Mouse (Mus musculus) embryonic facial prominence, embryonic 11.5 days (tissue): Measurements from ENCODE around the gene Apoc4. TPM values are rescaled to one million over a fixed set of nuclear protein-coding genes. Genes with fewer than 3 reads are reported as not detected.

Source experiments
- ATAC-seq: fragments of 200-750 bp; cut with Nextera tagmentation; replicated peaks from 2 replicates; pipeline ENCODE4 v1.8.0; 2017; ENCODE audit warnings: low read depth; ENCODE audit not compliant: insufficient number of reproducible peaks, low FRiP score, low TSS enrichment
- DNase-seq: peaks from one replicate; pipeline ENCODE4 v3.0.0-alpha.2; 2015; ENCODE audit warnings: low spot score
- H3K27ac ChIP-seq: fragments of 300-500 bp; sonication (generic); replicated peaks from 2 replicates; pipeline ENCODE4 v1.5.1; 2014; ENCODE audit warnings: mild to moderate bottlenecking, low read depth, low read length, control low read depth
- H3K27me3 ChIP-seq: fragments of 300-500 bp; sonication (generic); 2 replicates; pipeline ENCODE4 v1.6.1; 2014; ENCODE audit warnings: mild to moderate bottlenecking, low read length, moderate library complexity, mixed read lengths; ENCODE audit not compliant: control insufficient read depth, insufficient read depth
- H3K36me3 ChIP-seq: fragments of 300-500 bp; sonication (generic); replicated peaks from 2 replicates; pipeline ENCODE4 v1.6.1; 2014; ENCODE audit warnings: low read depth, mild to moderate bottlenecking, low read length, moderate library complexity, mixed read lengths; ENCODE audit not compliant: control insufficient read depth, insufficient read depth
- H3K4me1 ChIP-seq: fragments of 300-500 bp; sonication (generic); 2 replicates; pipeline ENCODE4 v1.6.1; 2014; ENCODE audit warnings: low read length, mixed read lengths; ENCODE audit not compliant: control insufficient read depth, insufficient read depth
- H3K4me2 ChIP-seq: fragments of 300-500 bp; sonication (generic); 2 replicates; pipeline ENCODE4 v1.6.1; 2014; ENCODE audit warnings: low read depth, mild to moderate bottlenecking, control low read depth, low read length, moderate library complexity
- H3K4me3 ChIP-seq: fragments of 300-500 bp; sonication (generic); 2 replicates; pipeline ENCODE4 v1.5.1; 2014; ENCODE audit warnings: low read depth, low read length, control low read depth
- H3K9ac ChIP-seq: fragments of 300-500 bp; sonication (generic); replicated peaks from 2 replicates; pipeline ENCODE4 v1.6.1; 2014; ENCODE audit warnings: mild to moderate bottlenecking, control low read depth, low read length
- H3K9me3 ChIP-seq: fragments of 300-500 bp; sonication (generic); replicated peaks from 2 replicates; pipeline ENCODE4 v1.6.1; 2016; ENCODE audit warnings: mild to moderate bottlenecking, low read length, inconsistent platforms, mixed read lengths; ENCODE audit not compliant: control insufficient read depth
- WGBS: fragments of 180-500 bp; shearing (Covaris S2); extraction: QIAGEN DNeasy Blood & Tissue Kit; methylation state at CpG from one replicate; pipeline ENCODE4 v1.1.7; 2014; 5-methylcytosine and 5-hydroxymethylcytosine counted together
- polyA plus RNA-seq: library from polyadenylated mRNA; unstranded; fragments of >200 nt; fragmentation: Nextera tagmentation; extraction: Ambion mirVana; gene quantifications from 2 replicates; pipeline ENCODE4 v1.2.1, GENCODE M21; 2014

Gene Apoc4
- polyA plus RNA-seq, 1 experiment from 2014 or later: not detected

GRCm38 (mm10) chr7:19682979-19683378 is 1.7 kb upstream of the Apoc4 start:
- no peak for ATAC-seq
- Histone ChIP-seq H3K4me3 (no peak overlapping the region), H3K27me3 (no peaks in the 10 kb centered on the region), H3K4me1 (no peaks in the 10 kb centered on the region), H3K9me3 (no peaks in the 10 kb centered on the region), H3K36me3 (no peaks in the 10 kb centered on the region), H3K9ac (no peak overlapping the region), H3K4me2 (no peak overlapping the region), H3K27ac (no peak overlapping the region)
- WGBS: 65% methylated on average over 3 of the region's 3 CpGs
- DNase-seq: no peak

GRCm38 (mm10) chr7:19680702-19681101 is 577 bp downstream of the Apoc4 start:
- 72% methylated on average over 2 of the region's 2 CpGs for WGBS
- no peak for ATAC-seq

GRCm38 (mm10) chr7:19678901-19679300 is 2.4 kb downstream of the Apoc4 start:
- Histone ChIP-seq H3K4me2 (no peak overlapping the region), H3K4me3 (no peak overlapping the region), H3K9ac (no peak overlapping the region), H3K4me1 (no peaks in the 10 kb centered on the region), H3K27me3 (no peaks in the 10 kb centered on the region), H3K9me3 (no peaks in the 10 kb centered on the region), H3K36me3 (no peaks in the 10 kb centered on the region), H3K27ac (no peak overlapping the region)
- WGBS: 93% methylated on average over 3 of the region's 3 CpGs
- ATAC-seq: no peak
- DNase-seq: no peak

More at GRCm38 (mm10) chr7:19680702-19681101, 577 bp downstream of the Apoc4 start:
- H3K27me3 ChIP-seq: no peaks in the 10 kb centered on the region
- no peak overlapping the region for H3K4me2 ChIP-seq
- no peak overlapping the region for H3K9ac ChIP-seq
- H3K9me3 ChIP-seq: no peaks in the 10 kb centered on the region
- no peak overlapping the region for H3K4me3 ChIP-seq
- DNase-seq: no peak
- H3K4me1 ChIP-seq: no peaks in the 10 kb centered on the region
- H3K27ac ChIP-seq: no peak overlapping the region
- H3K36me3 ChIP-seq: no peaks in the 10 kb centered on the region

- ATAC-seq (no peak), DNase-seq (no peak)
- no peaks in the 10 kb centered on the region for H3K36me3 ChIP-seq
- H3K27me3 ChIP-seq: no peaks in the 10 kb centered on the region
- H3K4me2 ChIP-seq: no peak within 1 kb of the TSS
- no peaks in the 10 kb centered on the region for H3K9me3 ChIP-seq
- 68% methylated on average over 8 of the region's 8 CpGs for WGBS
- no peak within 1 kb of the TSS for H3K27ac ChIP-seq
- H3K4me3 ChIP-seq: no peak within 1 kb of the TSS
- H3K9ac ChIP-seq: no peak within 1 kb of the TSS
- no peaks in the 10 kb centered on the region for H3K4me1 ChIP-seq
These were observed 3.4 kb downstream of the Apoc4 start, which contains the start of gene Apoc2 for GRCm38 (mm10) chr7:19677872-19678271. Apoc2 (minus strand) TSS chr7:19677941.

GRCm38 (mm10) chr7:19676662-19677061 is 4.6 kb downstream of the Apoc4 start:
- DNase-seq (no peak), ATAC-seq (no peak)
- Histone ChIP-seq H3K4me2 (no peak overlapping the region), H3K4me3 (no peak overlapping the region), H3K36me3 (no peaks in the 10 kb centered on the region), H3K4me1 (no peaks in the 10 kb centered on the region), H3K27me3 (no peaks in the 10 kb centered on the region), H3K27ac (no peak overlapping the region), H3K9me3 (no peaks in the 10 kb centered on the region), H3K9ac (no peak overlapping the region)
- 60% methylated on average over 1 of the region's 1 CpGs for WGBS

GRCm38 (mm10) chr7:19675824-19676223 is 5.5 kb downstream of the Apoc4 start:
- ATAC-seq: no peak

GRCm38 (mm10) chr7:19673083-19673699 is 8.1 kb downstream of the Apoc4 start:
- H3K27ac ChIP-seq: no peak overlapping the region
- DNase-seq (no peak), ATAC-seq (no peak)
- WGBS: 65% methylated on average over 14 of the region's 14 CpGs
- H3K36me3 ChIP-seq: no peaks in the 10 kb centered on the region
- no peaks in the 10 kb centered on the region for H3K4me1 ChIP-seq
- no peak overlapping the region for H3K4me3 ChIP-seq
- H3K9ac ChIP-seq: no peak overlapping the region
- H3K9me3 ChIP-seq: no peaks in the 10 kb centered on the region
- H3K4me2 ChIP-seq: no peak overlapping the region
- no peaks in the 10 kb centered on the region for H3K27me3 ChIP-seq

More at GRCm38 (mm10) chr7:19675824-19676223, 5.5 kb downstream of the Apoc4 start:
- Histone ChIP-seq H3K9ac (no peak overlapping the region), H3K27ac (no peak overlapping the region), H3K4me2 (no peak overlapping the region), H3K9me3 (no peaks in the 10 kb centered on the region), H3K4me1 (no peaks in the 10 kb centered on the region), H3K4me3 (no peak overlapping the region), H3K27me3 (no peaks in the 10 kb centered on the region), H3K36me3 (no peaks in the 10 kb centered on the region)
- 82% methylated on average over 10 of the region's 10 CpGs for WGBS
- no peak for DNase-seq

GRCm38 (mm10) chr7:19671511-19671910 is 9.8 kb downstream of the Apoc4 start:
- H3K36me3 ChIP-seq: no peaks in the 10 kb centered on the region
- H3K4me1 ChIP-seq: no peaks in the 10 kb centered on the region
- no peaks in the 10 kb centered on the region for H3K9me3 ChIP-seq
- H3K4me2 ChIP-seq: no peak overlapping the region
- no peak overlapping the region for H3K27ac ChIP-seq
- 73% methylated on average over 10 of the region's 10 CpGs for WGBS
- H3K27me3 ChIP-seq: no peaks in the 10 kb centered on the region
- DNase-seq (no peak), ATAC-seq (no peak)
- H3K9ac ChIP-seq: no peak overlapping the region
- no peak overlapping the region for H3K4me3 ChIP-seq
